Mouse (Mus musculus): ENCODE measurements around the gene Cyp11a1. TPM values are rescaled to one million over a fixed set of nuclear protein-coding genes. Genes with fewer than 3 reads are reported as not detected.

The Cyp11a1 gene
- polyA plus RNA-seq, 1 experiment, result 0.32 TPM

DNA sequence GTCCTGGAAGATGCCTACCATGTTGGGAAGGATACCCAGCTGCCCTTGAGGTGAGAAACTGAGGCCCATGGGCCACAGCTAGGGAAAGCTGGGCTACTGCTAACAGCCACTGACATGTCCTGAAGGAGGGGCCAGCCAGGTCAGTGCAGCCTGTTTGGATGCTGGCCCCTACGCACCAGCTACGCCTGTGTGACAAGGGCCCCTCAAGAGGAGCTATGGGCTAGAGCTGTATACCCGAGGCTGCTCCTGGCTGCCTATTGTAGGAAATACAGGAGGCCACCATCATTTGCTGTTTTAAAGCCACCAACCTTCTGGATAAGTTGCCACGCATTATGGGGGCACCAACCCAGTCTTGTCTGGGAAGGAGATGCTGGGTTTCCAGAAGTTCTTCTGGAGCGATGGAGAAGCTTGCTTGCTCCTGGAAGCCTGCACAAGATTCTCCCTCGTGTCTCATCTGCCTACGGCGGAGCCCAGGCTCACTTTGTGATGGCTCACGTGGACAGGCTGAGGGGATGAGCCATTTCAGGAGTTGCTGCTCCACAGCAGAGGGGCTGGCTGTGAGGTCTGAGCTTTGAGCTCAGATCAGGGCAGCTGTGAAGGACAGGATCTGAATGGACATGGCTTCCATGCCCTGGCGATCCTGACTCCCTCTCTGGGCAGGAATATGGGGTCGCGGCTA lies 2.3 kb downstream of the Cyp11a1 start:
- no peak for DNase-seq (ENCODE audit: low read depth)

DNA sequence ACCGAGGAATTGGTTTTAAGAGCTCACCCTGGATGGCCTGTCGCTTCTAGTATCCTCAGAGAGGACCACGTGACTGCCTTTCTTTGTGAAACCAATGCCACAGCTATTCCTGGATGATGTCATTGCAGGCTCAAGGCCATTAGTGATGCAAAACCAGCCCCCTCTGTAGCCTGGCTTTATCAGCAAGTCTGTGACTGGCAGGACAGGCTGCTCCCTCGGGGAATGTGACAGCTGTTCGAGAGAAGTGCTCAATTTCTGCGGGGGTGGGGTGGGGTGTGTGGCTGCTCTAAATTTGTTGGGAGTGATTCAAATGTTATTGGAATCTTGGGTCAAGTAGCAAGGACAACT lies 2.8 kb downstream of the Cyp11a1 start:
- DNase-seq (ENCODE audit: low read depth), result no peak

DNA sequence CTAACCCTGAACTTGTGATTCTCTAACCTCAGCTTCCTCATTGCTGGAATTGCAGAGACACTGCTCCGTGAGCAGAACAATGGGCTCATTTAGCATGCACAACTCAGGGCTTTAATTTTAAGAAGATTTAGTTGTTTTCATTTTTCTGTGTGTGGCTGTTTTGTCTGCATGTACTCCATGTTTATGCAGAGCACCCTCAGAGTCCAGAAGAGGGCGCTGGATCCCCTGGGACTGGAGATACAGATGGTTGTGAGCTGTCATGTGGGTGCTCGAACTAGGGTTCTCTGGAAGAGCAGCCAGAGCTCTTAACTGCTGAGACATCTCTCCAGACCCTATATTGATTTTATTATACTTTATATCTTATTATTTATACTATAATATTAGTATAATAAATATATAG lies 3.4 kb downstream of the Cyp11a1 start:
- no peak for DNase-seq (ENCODE audit: low read depth)

DNA sequence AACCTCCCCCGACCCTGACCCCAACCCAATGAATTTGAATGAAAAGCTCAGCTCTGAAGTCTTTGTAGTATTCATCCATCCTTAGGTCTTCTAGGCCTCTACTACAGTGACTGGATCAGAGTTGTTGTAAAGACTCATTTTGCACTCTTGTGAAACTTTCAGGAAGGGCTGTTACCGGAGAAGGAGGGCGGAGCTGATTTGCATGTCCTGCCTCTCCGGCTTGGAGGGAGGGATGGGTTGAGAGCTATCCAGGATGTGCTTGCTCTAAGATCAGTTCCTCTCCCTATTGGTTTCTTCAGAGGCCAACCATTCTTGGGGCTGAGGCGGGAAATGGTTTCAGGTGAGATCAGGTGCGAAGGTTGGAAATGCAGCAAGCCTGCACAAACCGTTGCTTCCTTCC lies 4.8 kb downstream of the Cyp11a1 start:
- DNase-seq (ENCODE audit: low read depth), result no peak

DNA sequence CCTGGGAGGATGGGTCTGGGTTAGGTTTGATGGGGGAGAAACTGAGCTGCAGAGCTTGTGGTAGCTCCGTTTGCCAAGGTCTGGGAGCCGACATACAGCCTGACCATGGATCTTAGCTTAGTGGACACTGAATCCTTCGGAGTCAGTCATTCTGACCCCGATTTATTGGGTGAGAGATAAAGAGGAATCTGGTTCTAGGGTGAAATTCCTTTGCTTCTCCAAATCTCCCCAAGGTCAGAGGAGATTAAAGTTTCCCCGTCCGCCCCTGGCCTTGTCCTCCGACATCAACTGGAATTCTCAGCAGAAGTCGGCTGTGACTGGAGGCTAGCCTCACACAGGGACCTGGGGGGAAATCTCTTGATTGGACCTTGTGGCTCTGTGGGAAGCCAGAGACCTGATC lies 5.3 kb downstream of the Cyp11a1 start:
- no peak for DNase-seq (ENCODE audit: low read depth)

DNA sequence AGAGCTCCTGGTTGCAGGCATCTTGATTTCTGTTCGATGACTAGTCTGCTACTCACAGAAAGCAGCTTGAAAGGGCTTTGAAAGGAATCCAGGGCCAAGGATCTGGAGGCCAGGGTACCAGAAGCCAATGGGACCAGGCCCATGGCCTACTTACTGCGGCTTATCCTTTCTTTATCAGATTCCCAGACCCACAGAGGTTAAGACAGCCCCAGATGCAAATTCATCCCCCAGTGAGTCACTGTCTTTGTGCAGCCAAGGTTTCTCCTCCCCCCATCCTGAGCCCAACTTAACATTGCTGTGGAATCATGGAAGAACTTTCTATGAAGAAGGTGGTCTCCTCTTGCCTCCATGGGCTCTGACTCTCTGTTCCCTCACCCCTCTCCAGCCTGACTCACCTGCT lies 6.3 kb downstream of the Cyp11a1 start:
- no peak for DNase-seq (ENCODE audit: low read depth)

- no peak for DNase-seq (ENCODE audit: low read depth)
Measured at GRCm38 (mm10) chr9:58012935-58013334, 6.7 kb downstream of the Cyp11a1 start.

DNA sequence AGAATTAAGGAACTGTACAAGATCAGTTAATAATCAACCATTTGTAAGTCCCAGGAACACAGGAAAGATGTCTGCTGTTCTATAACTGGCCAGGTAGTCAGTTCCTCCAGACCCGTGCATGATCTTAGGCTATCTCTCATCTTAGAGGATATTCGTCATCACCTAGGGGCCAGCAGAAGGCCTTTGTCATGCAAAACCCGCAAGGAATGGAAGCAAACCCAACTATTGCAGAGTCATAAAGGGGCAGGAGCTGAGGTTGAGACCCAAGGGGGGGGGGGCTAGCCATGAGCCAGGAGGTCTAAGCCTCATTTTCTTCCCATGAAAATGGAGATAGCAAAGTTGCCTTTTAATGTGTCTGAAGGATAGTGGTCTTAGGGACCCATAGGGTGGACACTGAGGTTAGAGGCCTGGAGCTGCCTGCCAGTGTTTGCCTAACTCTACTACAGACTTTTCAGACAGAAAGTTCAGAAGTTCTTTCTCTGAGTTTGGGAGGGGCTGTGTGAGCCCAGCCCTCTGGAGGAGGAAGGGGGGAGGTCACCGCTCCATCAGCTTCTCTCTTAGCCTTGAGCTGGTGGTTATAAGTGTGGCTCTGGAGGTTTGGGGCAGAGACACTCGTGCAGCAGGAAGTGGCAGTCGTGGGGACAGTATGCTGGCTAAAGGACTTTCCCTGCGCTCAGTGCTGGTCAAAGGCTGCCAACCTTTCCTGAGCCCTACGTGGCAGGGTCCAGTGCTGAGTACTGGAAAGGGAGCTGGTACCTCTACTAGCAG lies 8.4 kb downstream of the Cyp11a1 start:
- no peak for DNase-seq (ENCODE audit: low read depth)

GRCm38 (mm10) chr9:58015856-58016255 lies 9.6 kb downstream of the Cyp11a1 start:
- DNase-seq (ENCODE audit: low read depth), result no peak

GRCm38 (mm10) chr9:58016962-58017361 lies 10.8 kb downstream of the Cyp11a1 start:
- DNase-seq (ENCODE audit: low read depth), result no peak

DNA sequence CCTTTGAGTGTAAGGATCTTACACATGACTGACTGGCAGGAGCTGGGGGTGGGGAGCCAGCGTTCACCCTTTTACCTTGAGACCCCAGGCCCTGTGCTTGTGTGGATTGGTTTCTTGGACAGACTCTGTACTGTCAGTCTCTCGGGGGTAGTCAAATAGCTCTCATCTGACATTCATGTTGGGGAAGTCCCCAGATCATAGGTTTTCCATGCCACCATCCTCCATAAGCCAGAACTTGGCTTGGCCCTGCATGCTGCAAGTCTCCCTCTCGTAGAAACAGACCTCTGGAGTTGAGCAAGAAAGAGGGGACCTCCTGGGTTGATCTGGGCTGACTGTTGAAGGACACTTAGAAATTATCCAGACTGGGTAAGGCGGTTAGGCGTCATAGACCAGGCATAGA lies 12.2 kb downstream of the Cyp11a1 start:
- no peak for DNase-seq (ENCODE audit: low read depth)

DNA sequence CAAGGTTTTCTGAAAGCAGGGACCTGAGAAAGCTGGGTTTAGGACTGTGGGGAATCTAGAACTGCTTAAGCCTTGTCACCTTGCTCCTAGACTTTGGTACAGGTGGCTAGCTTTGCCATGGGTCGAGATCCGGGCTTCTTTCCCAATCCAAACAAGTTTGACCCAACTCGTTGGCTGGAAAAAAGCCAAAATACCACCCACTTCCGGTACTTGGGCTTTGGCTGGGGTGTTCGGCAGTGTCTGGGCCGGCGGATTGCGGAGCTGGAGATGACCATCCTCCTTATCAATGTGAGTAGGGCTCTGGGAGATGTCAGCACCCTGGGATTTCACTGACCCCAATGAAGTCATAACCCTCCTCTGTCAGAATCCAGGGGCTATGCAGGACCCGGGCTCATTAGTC lies 19.8 kb downstream of the Cyp11a1 start:
- no peak for DNase-seq (ENCODE audit: low read depth)

GRCm38 (mm10) chr9:58027426-58028180 lies 21.4 kb downstream of the Cyp11a1 start:
- DNase-seq (ENCODE audit: low read depth), result no peak

GRCm38 (mm10) chr9:58028841-58029240 lies 22.6 kb downstream of the Cyp11a1 start:
- DNase-seq (ENCODE audit: low read depth), result no peak

GRCm38 (mm10) chr9:58029635-58030034 lies 23.4 kb downstream of the Cyp11a1 start:
- no peak for DNase-seq (ENCODE audit: low read depth)

GRCm38 (mm10) chr9:58031895-58032294 lies 25.7 kb downstream of the Cyp11a1 start:
- no peak for DNase-seq (ENCODE audit: low read depth)

DNA sequence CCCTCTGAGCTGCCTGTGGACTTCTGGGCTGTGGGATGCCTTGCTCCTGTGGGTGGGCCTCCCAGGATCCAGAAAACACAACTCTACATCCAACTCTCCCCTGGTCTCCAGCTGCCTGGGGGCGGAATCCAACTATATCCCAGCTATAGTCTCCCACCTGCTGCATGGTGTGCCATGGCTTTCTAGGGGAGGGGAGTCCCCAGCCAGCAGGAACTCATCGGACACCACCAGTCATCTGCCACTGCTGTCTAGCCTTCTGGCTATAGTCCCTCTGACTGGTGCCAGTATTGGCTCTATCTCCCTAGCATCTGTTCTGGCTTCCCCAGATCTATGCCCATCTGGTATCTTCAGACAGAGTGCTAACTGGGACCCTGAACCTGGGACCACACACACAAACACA lies 29.3 kb downstream of the Cyp11a1 start:
- DNase-seq (ENCODE audit: low read depth), result no peak

GRCm38 (mm10) chr9:58035951-58036698 lies 29.9 kb downstream of the Cyp11a1 start:
- DNase-seq (ENCODE audit: low read depth), result no peak

DNA sequence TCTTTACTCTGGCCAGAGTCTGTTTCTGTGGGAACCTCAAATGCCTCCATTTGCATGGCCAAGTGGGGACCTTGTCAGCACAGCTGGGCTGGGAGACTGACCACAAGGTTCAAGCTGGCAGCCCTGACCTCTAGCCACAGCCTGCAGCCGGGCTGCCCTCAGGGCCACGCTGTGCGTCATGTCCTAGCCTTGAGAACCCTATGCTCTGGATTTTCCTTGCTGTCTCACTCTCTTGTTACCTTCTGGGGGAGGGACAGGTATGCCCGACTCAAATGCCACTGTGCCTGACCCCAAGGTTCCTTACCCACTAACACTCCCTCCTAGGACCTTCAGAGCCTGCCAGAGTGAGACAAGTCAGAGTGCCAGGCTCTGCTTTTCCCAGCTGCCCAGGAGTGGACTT lies 30.8 kb downstream of the Cyp11a1 start:
- no peak for DNase-seq (ENCODE audit: low read depth)

- DNase-seq (ENCODE audit: low read depth), result no peak
Measured at GRCm38 (mm10) chr9:58038500-58039168, 32.4 kb downstream of the Cyp11a1 start.

DNA sequence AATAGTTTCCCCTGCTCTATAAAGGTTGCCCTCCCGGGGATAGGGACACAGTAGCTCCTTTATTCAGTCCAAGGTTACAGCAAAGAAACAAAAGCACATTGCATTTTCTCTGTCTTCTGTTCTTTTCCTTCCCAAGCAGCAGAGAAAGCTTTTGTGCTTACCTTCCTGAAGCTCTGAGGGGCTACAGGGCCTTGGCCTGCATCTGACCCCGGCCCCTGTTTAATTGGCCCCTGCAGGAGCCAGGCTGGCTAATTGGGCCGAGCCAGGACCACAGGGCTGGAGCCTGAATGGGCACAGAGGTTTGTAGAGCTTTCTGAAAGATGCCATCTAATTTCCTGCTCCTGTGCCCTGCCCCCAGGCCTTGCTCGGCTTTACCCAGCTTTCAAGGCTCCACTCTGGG lies 34.8 kb downstream of the Cyp11a1 start:
- no peak for DNase-seq (ENCODE audit: low read depth)

- no peak for DNase-seq (ENCODE audit: low read depth)
Measured at GRCm38 (mm10) chr9:58042391-58042790, 36.2 kb downstream of the Cyp11a1 start.
